Mouse (Mus musculus): ENCODE results near the gene Kif5a. TPM values are rescaled to one million over a fixed set of nuclear protein-coding genes. Genes with fewer than 3 reads are reported as not detected.

Kif5a gene
- polyA plus RNA-seq, 1 experiment from 2014 or later: 117 TPM

- H3K9me3 ChIP-seq (ENCODE audit: control insufficient read depth, low read length): no peaks in the 10 kb centered on the region
- peak overlapping the region; percentile 85 for H3K4me2 ChIP-seq (ENCODE audit: low read depth, low read length)
- H3K36me3 ChIP-seq (ENCODE audit: control insufficient read depth, insufficient read depth, low read length): peaks cover 11% of the 10 kb centered on the region; the same call in 1 of the 2 replicates
- H3K4me3 ChIP-seq (ENCODE audit: low read depth, low read length): peak overlapping the region; percentile 45
- peak; percentile 10 for ATAC-seq (ENCODE audit: low read depth)
- peak overlapping the region; percentile 60 for H3K27ac ChIP-seq (ENCODE audit: low read depth, low read length)
- H3K27me3 ChIP-seq (ENCODE audit: control insufficient read depth, insufficient read depth, low read length): no peaks in the 10 kb centered on the region
- peaks cover 27% of the 10 kb centered on the region for H3K4me1 ChIP-seq (ENCODE audit: control insufficient read depth, insufficient read depth, low read length)
- WGBS: 1% methylated on average over 26 of the region's 26 CpGs
- H3K9ac ChIP-seq (replicated peaks; ENCODE audit: low read depth, low read length): peak overlapping the region; percentile 69
These were observed 74.0 kb downstream of the Kif5a start for GRCm38 (mm10) chr10:127189116-127189650.

GRCm38 (mm10) chr10:127188465-127189115 lies 74.6 kb downstream of the Kif5a start:
- peak overlapping the region; percentile 60 for H3K27ac ChIP-seq (ENCODE audit: low read depth, low read length)
- peak overlapping the region; percentile 45 for H3K4me3 ChIP-seq (ENCODE audit: low read depth, low read length)
- H3K4me1 ChIP-seq (ENCODE audit: control insufficient read depth, insufficient read depth, low read length): peaks cover 29% of the 10 kb centered on the region
- peak; percentile 82 for ATAC-seq (ENCODE audit: low read depth)
- H3K9ac ChIP-seq (replicated peaks; ENCODE audit: low read depth, low read length): peak overlapping the region; percentile 69
- peak overlapping the region; percentile 85 for H3K4me2 ChIP-seq (ENCODE audit: low read depth, low read length)
- H3K36me3 ChIP-seq (ENCODE audit: control insufficient read depth, insufficient read depth, low read length): peaks cover 11% of the 10 kb centered on the region; the same call in 1 of the 2 replicates
- under 1% methylated on average over 22 of the region's 46 CpGs for WGBS
- H3K9me3 ChIP-seq (ENCODE audit: control insufficient read depth, low read length): no peaks in the 10 kb centered on the region
- no peaks in the 10 kb centered on the region for H3K27me3 ChIP-seq (ENCODE audit: control insufficient read depth, insufficient read depth, low read length)

GRCm38 (mm10) chr10:127188079-127188453 lies 75.1 kb downstream of the Kif5a start:
- Histone ChIP-seq H3K4me1 (ENCODE audit: control insufficient read depth, insufficient read depth, low read length) (peaks cover 29% of the 10 kb centered on the region), H3K9ac (replicated peaks; ENCODE audit: low read depth, low read length) (peak overlapping the region; percentile 69), H3K27ac (ENCODE audit: low read depth, low read length) (peak overlapping the region; percentile 60), H3K9me3 (ENCODE audit: control insufficient read depth, low read length) (no peaks in the 10 kb centered on the region), H3K36me3 (ENCODE audit: control insufficient read depth, insufficient read depth, low read length) (peaks cover 11% of the 10 kb centered on the region; the same call in 1 of the 2 replicates), H3K4me3 (ENCODE audit: low read depth, low read length) (peak overlapping the region; percentile 45), H3K27me3 (ENCODE audit: control insufficient read depth, insufficient read depth, low read length) (no peaks in the 10 kb centered on the region), H3K4me2 (ENCODE audit: low read depth, low read length) (peak overlapping the region; percentile 85)
- peak; percentile 4; the same call in 1 of the 2 replicates for ATAC-seq (ENCODE audit: low read depth)
- WGBS: under 1% methylated on average over 16 of the region's 21 CpGs

DNA sequence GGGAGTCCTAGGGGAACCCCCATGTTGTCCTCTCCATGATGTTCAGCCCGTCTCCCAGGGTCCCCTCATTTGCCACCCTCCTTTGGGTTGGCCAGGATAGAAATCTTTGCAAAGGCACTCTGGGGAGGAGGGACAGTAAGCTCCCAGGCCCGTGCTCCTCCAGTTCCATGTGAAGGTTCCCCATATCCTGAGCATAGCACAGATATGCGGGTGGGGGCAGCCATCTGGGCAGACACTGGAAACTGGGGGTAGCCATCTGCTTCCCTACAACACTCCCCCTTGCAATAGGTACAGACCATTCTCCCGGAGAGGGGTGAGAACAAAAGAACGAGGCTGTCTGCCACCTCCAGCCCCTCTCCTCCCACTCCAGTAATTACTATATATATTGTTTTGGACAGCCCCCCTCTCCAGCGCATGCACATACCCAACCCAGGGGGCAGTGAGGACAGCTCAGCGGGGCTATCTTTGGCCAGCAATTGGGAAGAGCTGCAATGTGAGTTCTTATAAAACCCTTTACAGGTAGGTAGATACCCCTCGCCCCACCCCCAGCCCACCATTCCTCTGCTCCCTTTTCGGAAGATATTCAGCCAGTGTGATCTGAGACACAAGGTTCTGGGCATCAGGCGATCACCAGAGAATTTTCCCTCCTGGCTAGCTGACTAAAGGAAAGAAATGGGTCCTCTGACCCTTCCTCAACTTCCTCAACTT lies 75.6 kb downstream of the Kif5a start:
- WGBS: 19% methylated on average over 10 of the region's 10 CpGs
- Histone ChIP-seq H3K9ac (replicated peaks; ENCODE audit: low read depth, low read length) (peak overlapping the region; percentile 69), H3K36me3 (ENCODE audit: control insufficient read depth, insufficient read depth, low read length) (peaks cover 8% of the 10 kb centered on the region; the same call in 1 of the 2 replicates), H3K9me3 (ENCODE audit: control insufficient read depth, low read length) (no peaks in the 10 kb centered on the region), H3K4me1 (ENCODE audit: control insufficient read depth, insufficient read depth, low read length) (peaks cover 29% of the 10 kb centered on the region), H3K27me3 (ENCODE audit: control insufficient read depth, insufficient read depth, low read length) (no peaks in the 10 kb centered on the region), H3K4me2 (ENCODE audit: low read depth, low read length) (peak overlapping the region; percentile 85), H3K27ac (ENCODE audit: low read depth, low read length) (peak overlapping the region; percentile 6; the same call in 1 of the 2 replicates), H3K4me3 (ENCODE audit: low read depth, low read length) (peak overlapping the region; percentile 45)
- ATAC-seq (ENCODE audit: low read depth): peak; percentile 14; the same call in 1 of the 2 replicates

- Histone ChIP-seq H3K9me3 (ENCODE audit: control insufficient read depth, low read length) (no peaks in the 10 kb centered on the region), H3K4me2 (ENCODE audit: low read depth, low read length) (no peak overlapping the region), H3K9ac (replicated peaks; ENCODE audit: low read depth, low read length) (no peak overlapping the region), H3K27ac (ENCODE audit: low read depth, low read length) (no peak overlapping the region), H3K36me3 (ENCODE audit: control insufficient read depth, insufficient read depth, low read length) (peaks cover 5% of the 10 kb centered on the region; the same call in 1 of the 2 replicates), H3K4me3 (ENCODE audit: low read depth, low read length) (no peak overlapping the region; the same call in 1 of the 2 replicates), H3K27me3 (ENCODE audit: control insufficient read depth, insufficient read depth, low read length) (no peaks in the 10 kb centered on the region), H3K4me1 (ENCODE audit: control insufficient read depth, insufficient read depth, low read length) (peaks cover 29% of the 10 kb centered on the region)
- WGBS: 85% methylated on average over 1 of the region's 1 CpGs
- no peak for ATAC-seq (ENCODE audit: low read depth)
These were observed 76.7 kb downstream of the Kif5a start for GRCm38 (mm10) chr10:127186451-127186850.

DNA sequence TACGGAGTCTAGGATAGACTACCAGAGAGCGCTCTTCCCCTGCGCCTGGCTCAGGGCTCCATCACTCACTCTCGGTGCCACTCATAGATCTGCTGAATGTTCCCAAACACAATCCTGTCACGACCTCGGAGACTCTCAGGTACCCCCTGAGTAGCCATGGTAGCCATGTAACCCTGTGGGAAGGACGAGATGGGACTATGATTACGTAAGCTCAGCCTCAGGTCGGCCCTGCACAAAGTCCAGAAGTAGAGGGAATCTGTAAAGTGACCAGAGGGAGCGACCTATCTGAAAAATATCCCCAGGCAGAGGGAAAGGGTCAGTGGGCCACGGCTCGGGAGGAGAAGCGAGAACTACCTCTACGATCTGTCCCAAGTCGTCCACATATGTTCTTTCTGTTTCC lies 77.6 kb downstream of the Kif5a start:
- WGBS: 85% methylated on average over 15 of the region's 15 CpGs
- no peaks in the 10 kb centered on the region for H3K9me3 ChIP-seq (ENCODE audit: control insufficient read depth, low read length)
- H3K4me3 ChIP-seq (ENCODE audit: low read depth, low read length): no peak overlapping the region
- ATAC-seq (ENCODE audit: low read depth): no peak
- peaks cover 27% of the 10 kb centered on the region for H3K4me1 ChIP-seq (ENCODE audit: control insufficient read depth, insufficient read depth, low read length)
- 0 out of 2 replicates have a peak, but pooled peaks cover 2% of the 10 kb centered on the region for H3K27me3 ChIP-seq (ENCODE audit: control insufficient read depth, insufficient read depth, low read length)
- no peak overlapping the region for H3K9ac ChIP-seq (replicated peaks; ENCODE audit: low read depth, low read length)
- no peaks in the 10 kb centered on the region; the same call in 1 of the 2 replicates for H3K36me3 ChIP-seq (ENCODE audit: control insufficient read depth, insufficient read depth, low read length)
- H3K27ac ChIP-seq (ENCODE audit: low read depth, low read length): no peak overlapping the region
- H3K4me2 ChIP-seq (ENCODE audit: low read depth, low read length): no peak overlapping the region

DNA sequence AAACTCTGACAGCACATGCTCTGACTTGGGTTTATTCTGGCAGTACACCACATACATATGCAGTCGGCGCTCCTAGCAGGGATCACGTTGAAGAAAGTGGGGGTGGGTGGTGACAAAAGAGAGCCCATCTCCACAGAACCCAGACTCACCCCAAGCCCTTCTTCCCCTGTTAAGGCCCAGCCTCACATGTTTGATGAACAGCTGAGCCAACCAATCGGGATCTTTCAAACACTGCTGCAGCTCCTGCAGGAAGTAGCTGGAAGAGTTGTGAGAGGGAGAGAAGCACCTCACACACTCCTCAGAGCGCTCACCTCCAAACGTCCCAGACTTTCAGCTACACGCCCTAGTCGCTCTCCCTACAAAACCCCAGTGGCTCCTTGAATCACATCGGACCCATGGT lies 78.0 kb downstream of the Kif5a start:
- H3K9me3 ChIP-seq (ENCODE audit: control insufficient read depth, low read length): no peaks in the 10 kb centered on the region
- H3K9ac ChIP-seq (replicated peaks; ENCODE audit: low read depth, low read length): 0 out of 2 replicates have a peak overlapping the region, but pooled peaks have one; percentile 11
- no peak overlapping the region for H3K4me2 ChIP-seq (ENCODE audit: low read depth, low read length)
- 0 out of 2 replicates have a peak, but pooled peaks cover 3% of the 10 kb centered on the region for H3K27me3 ChIP-seq (ENCODE audit: control insufficient read depth, insufficient read depth, low read length)
- H3K36me3 ChIP-seq (ENCODE audit: control insufficient read depth, insufficient read depth, low read length): no peaks in the 10 kb centered on the region; the same call in 1 of the 2 replicates
- WGBS: 70% methylated on average over 9 of the region's 9 CpGs
- no peak overlapping the region for H3K4me3 ChIP-seq (ENCODE audit: low read depth, low read length)
- H3K4me1 ChIP-seq (ENCODE audit: control insufficient read depth, insufficient read depth, low read length): peaks cover 26% of the 10 kb centered on the region
- no peak for ATAC-seq (ENCODE audit: low read depth)
- H3K27ac ChIP-seq (ENCODE audit: low read depth, low read length): no peak overlapping the region

- no peak overlapping the region for H3K4me3 ChIP-seq (ENCODE audit: low read depth, low read length)
- whole genome bisulfite sequencing: 14% methylated on average over 20 of the region's 20 CpGs
- no peaks in the 10 kb centered on the region; the same call in 1 of the 2 replicates for H3K36me3 ChIP-seq (ENCODE audit: control insufficient read depth, insufficient read depth, low read length)
- H3K4me1 ChIP-seq (ENCODE audit: control insufficient read depth, insufficient read depth, low read length): peaks cover 16% of the 10 kb centered on the region; the same call in 1 of the 2 replicates
- no peak overlapping the region for H3K9ac ChIP-seq (replicated peaks; ENCODE audit: low read depth, low read length)
- peaks cover 8% of the 10 kb centered on the region; the same call in 1 of the 2 replicates for H3K27me3 ChIP-seq (ENCODE audit: control insufficient read depth, insufficient read depth, low read length)
- no peak overlapping the region for H3K27ac ChIP-seq (ENCODE audit: low read depth, low read length)
- no peaks in the 10 kb centered on the region for H3K9me3 ChIP-seq (ENCODE audit: control insufficient read depth, low read length)
- no peak for ATAC-seq (ENCODE audit: low read depth)
- peak overlapping the region; percentile 8; the same call in 1 of the 2 replicates for H3K4me2 ChIP-seq (ENCODE audit: low read depth, low read length)
These were observed 79.4 kb downstream of the Kif5a start for GRCm38 (mm10) chr10:127183759-127184158.
